Mouse (Mus musculus) bone marrow macrophage, adult 2 months (primary cell): ENCODE data around the gene Vat1l. TPM values are rescaled to one million over a fixed set of nuclear protein-coding genes. Genes with fewer than 3 reads are reported as not detected.

Experiments
- H3K27ac ChIP-seq: 2 replicates; pipeline ENCODE4 v1.5.1; 2012; ENCODE audit warnings: low read depth, low read length; ENCODE audit not compliant: insufficient read depth
- H3K4me1 ChIP-seq: 2 replicates; pipeline ENCODE4 v1.6.1; 2012; ENCODE audit warnings: low read length; ENCODE audit not compliant: control insufficient read depth, insufficient read depth
- H3K4me3 ChIP-seq: 2 replicates; pipeline ENCODE4 v1.5.1; 2012; ENCODE audit warnings: mild to moderate bottlenecking, low read length, moderate library complexity; ENCODE audit not compliant: insufficient read depth
- CTCF ChIP-seq: IDR thresholded peaks from 2 replicates; pipeline ENCODE4 v1.5.1; 2012; ENCODE audit warnings: low read depth, mild to moderate bottlenecking, low read length, moderate library complexity
- POLR2A ChIP-seq: IDR thresholded peaks from 2 replicates; pipeline ENCODE4 v1.6.1; 2012; ENCODE audit warnings: mild to moderate bottlenecking, low read depth, low read length, borderline replicate concordance
- polyA plus RNA-seq: library from polyadenylated mRNA; stranded (reverse); fragments of >200 nt; gene quantifications from 2 replicates; pipeline ENCODE4 v1.2.4, GENCODE M21; 2012; ENCODE audit not compliant: missing spikeins, insufficient read depth, insufficient read length

Vat1l gene
- polyA plus RNA-seq, 1 experiment = not detected

GRCm38 (mm10) chr8:114335721-114336120 is 130.3 kb downstream of the Vat1l start:
- H3K27ac ChIP-seq = no peak overlapping the region
- H3K4me1 ChIP-seq = no peaks in the 10 kb centered on the region
- no peak for TF ChIP-seq POLR2A
- TF ChIP-seq CTCF = no peak
- no peak overlapping the region for H3K4me3 ChIP-seq

- no peaks in the 10 kb centered on the region for H3K4me1 ChIP-seq
- no peak overlapping the region for H3K4me3 ChIP-seq
- no peak overlapping the region for H3K27ac ChIP-seq
- TF ChIP-seq POLR2A = no peak
- no peak for TF ChIP-seq CTCF
Observed at GRCm38 (mm10) chr8:114342276-114342675, 136.9 kb downstream of the Vat1l start.

- TF ChIP-seq POLR2A = no peak
- TF ChIP-seq CTCF = no peak
- Histone ChIP-seq H3K4me1 (no peaks in the 10 kb centered on the region), H3K27ac (no peak overlapping the region), H3K4me3 (no peak overlapping the region)
Observed at GRCm38 (mm10) chr8:114344789-114345188, 139.4 kb downstream of the Vat1l start.

- Histone ChIP-seq H3K4me1 (no peaks in the 10 kb centered on the region), H3K4me3 (no peak overlapping the region), H3K27ac (no peak overlapping the region)
- TF ChIP-seq CTCF = no peak
- TF ChIP-seq POLR2A = no peak
Observed at GRCm38 (mm10) chr8:114346045-114346444, 140.6 kb downstream of the Vat1l start.

- Histone ChIP-seq H3K27ac (no peak overlapping the region), H3K4me1 (no peaks in the 10 kb centered on the region), H3K4me3 (no peak overlapping the region)
- TF ChIP-seq POLR2A = no peak
- TF ChIP-seq CTCF = no peak
Observed at GRCm38 (mm10) chr8:114351643-114352427, 146.4 kb downstream of the Vat1l start.

- Histone ChIP-seq H3K4me1 (no peaks in the 10 kb centered on the region), H3K27ac (no peak overlapping the region), H3K4me3 (no peak overlapping the region)
- no peak for TF ChIP-seq CTCF
- TF ChIP-seq POLR2A = no peak
Observed at GRCm38 (mm10) chr8:114360506-114360905, 155.1 kb downstream of the Vat1l start.

- no peak overlapping the region for H3K4me3 ChIP-seq
- TF ChIP-seq CTCF (no peak), POLR2A (no peak)
- no peak overlapping the region for H3K27ac ChIP-seq
- no peaks in the 10 kb centered on the region for H3K4me1 ChIP-seq
Observed at GRCm38 (mm10) chr8:114363167-114363566, 157.8 kb downstream of the Vat1l start.

- Histone ChIP-seq H3K27ac (no peak overlapping the region), H3K4me1 (no peaks in the 10 kb centered on the region), H3K4me3 (no peak overlapping the region)
- TF ChIP-seq POLR2A (no peak), CTCF (no peak)
Observed at GRCm38 (mm10) chr8:114363656-114364055, 158.2 kb downstream of the Vat1l start.

GRCm38 (mm10) chr8:114369038-114369976 is 163.9 kb downstream of the Vat1l start:
- H3K27ac ChIP-seq = no peak overlapping the region
- no peaks in the 10 kb centered on the region for H3K4me1 ChIP-seq
- H3K4me3 ChIP-seq = no peak overlapping the region
- TF ChIP-seq POLR2A = no peak
- TF ChIP-seq CTCF = peak; percentile 89

GRCm38 (mm10) chr8:114374390-114374789 is 169.0 kb downstream of the Vat1l start:
- Histone ChIP-seq H3K27ac (no peak overlapping the region), H3K4me3 (no peak overlapping the region), H3K4me1 (no peaks in the 10 kb centered on the region)
- TF ChIP-seq CTCF (no peak), POLR2A (no peak)
